Mouse (Mus musculus) gastrocnemius, adult 2 months (tissue): ENCODE data around the gene Prr22. TPM values are rescaled to one million over a fixed set of nuclear protein-coding genes. Genes with fewer than 3 reads are reported as not detected.

Source experiments
- DNase-seq: peaks from one replicate; pipeline ENCODE4 v3.0.0; 2022
- H3K27ac ChIP-seq: fragments of 200-600 bp; 2 replicates; pipeline ENCODE4 v1.8.1; 2022; ENCODE audit warnings: mild to moderate bottlenecking
- H3K4me3 ChIP-seq: fragments of 200-600 bp; 2 replicates; pipeline ENCODE4 v1.8.1; 2022; ENCODE audit warnings: mild to moderate bottlenecking, moderate library complexity
- CTCF ChIP-seq: fragments of 200-600 bp; IDR thresholded peaks from 2 replicates; pipeline ENCODE4 v1.8.1; 2022; ENCODE audit warnings: antibody characterized with exemption, mild to moderate bottlenecking, moderate library complexity
- intact Hi-C: fragments of 180-260 bp; cut with DNase I; formaldehyde crosslinking; loops from one replicate; pipeline ENCODE4 v1.15.1; 2025
- total RNA-seq, 2 experiments: library from RNA; stranded (reverse); gene quantifications; 2 replicates each; pipeline ENCODE4 v1.2.3; 2021

Prr22 gene
- total RNA-seq, 2 experiments from 2014 or later: 0.14 to 0.36 TPM

- no peak overlapping the region for H3K27ac ChIP-seq
- DNase-seq: no peak
- no peak for TF ChIP-seq CTCF
- intact Hi-C loops: no loop called here
- H3K4me3 ChIP-seq: peak overlapping the region; percentile 37
These were observed 18.5 kb upstream of the Prr22 start for GRCm38 (mm10) chr17:56751404-56752072.

GRCm38 (mm10) chr17:56753452-56753851 lies 16.6 kb upstream of the Prr22 start:
- H3K27ac ChIP-seq: no peak overlapping the region
- intact Hi-C loops: no loop called here
- H3K4me3 ChIP-seq: no peak overlapping the region
- no peak for TF ChIP-seq CTCF
- no peak for DNase-seq

- DNase-seq: no peak
- Histone ChIP-seq H3K27ac (no peak overlapping the region), H3K4me3 (no peak overlapping the region)
- intact Hi-C loops: loop anchor here (5.0 kb wide), 1 partner anchor 77 kb away; no protein-coding TSS in a partner anchor
- no peak for TF ChIP-seq CTCF
These were observed 15.5 kb upstream of the Prr22 start for GRCm38 (mm10) chr17:56754271-56755185.

GRCm38 (mm10) chr17:56756703-56757399 lies 13.2 kb upstream of the Prr22 start:
- Histone ChIP-seq H3K4me3 (peak overlapping the region; percentile 81), H3K27ac (peak overlapping the region; percentile 59)
- DNase-seq: peak; percentile 68
- TF ChIP-seq CTCF: peak; percentile 69
- intact Hi-C loops: loop anchor here (1.0 to 5.0 kb wide), 2 partner anchors 40 to 80 kb away; partner anchors contain the start of gene Ndufa11

GRCm38 (mm10) chr17:56757416-56758123 lies 12.5 kb upstream of the Prr22 start, which contains the start of gene Nrtn:
Nrtn (minus strand) TSS chr17:56757530.
- DNase-seq: peak; percentile 92
- Histone ChIP-seq H3K4me3 (peak within 1 kb of the TSS; percentile 81), H3K27ac (peak within 1 kb of the TSS; percentile 59)
- intact Hi-C loops: loop anchor here (1.0 to 5.0 kb wide), 2 partner anchors 40 to 80 kb away; partner anchors contain the start of gene Ndufa11
- no peak for TF ChIP-seq CTCF

- Histone ChIP-seq H3K4me3 (no peak overlapping the region; the same call in 1 of the 2 replicates), H3K27ac (no peak overlapping the region)
- peak; percentile 85 for DNase-seq
- intact Hi-C loops: loop anchor here (5.0 kb wide), 1 partner anchor 81 kb away; no protein-coding TSS in a partner anchor
- TF ChIP-seq CTCF: peak; percentile 78
These were observed 11.9 kb upstream of the Prr22 start for GRCm38 (mm10) chr17:56758132-56758531.

- no peak for TF ChIP-seq CTCF
- intact Hi-C loops: loop anchor here (5.0 kb wide), 1 partner anchor 82 kb away; no protein-coding TSS in a partner anchor
- H3K27ac ChIP-seq: no peak overlapping the region
- no peak for DNase-seq
- H3K4me3 ChIP-seq: no peak overlapping the region
These were observed 10.8 kb upstream of the Prr22 start for GRCm38 (mm10) chr17:56759261-56759660.

- Histone ChIP-seq H3K27ac (no peak overlapping the region), H3K4me3 (no peak overlapping the region)
- intact Hi-C loops: loop anchor here (5.0 kb wide), 1 partner anchor 149 kb away; the partner anchor contains the start of gene Rpl36
- no peak for TF ChIP-seq CTCF
- no peak for DNase-seq
These were observed 9.0 kb upstream of the Prr22 start for GRCm38 (mm10) chr17:56761077-56761476.

- Histone ChIP-seq H3K4me3 (peak overlapping the region; percentile 77), H3K27ac (peak overlapping the region; percentile 88)
- TF ChIP-seq CTCF: no peak
- DNase-seq: peak; percentile 95
- intact Hi-C loops: loop anchor here (5.0 kb wide), 1 partner anchor 150 kb away; the partner anchor contains the start of gene Rpl36
These were observed 8.0 kb upstream of the Prr22 start for GRCm38 (mm10) chr17:56761991-56762410.

- peak; percentile 97 for TF ChIP-seq CTCF
- Histone ChIP-seq H3K4me3 (peak overlapping the region; percentile 77), H3K27ac (peak overlapping the region; percentile 88)
- intact Hi-C loops: loop anchor here (5.0 kb wide), 1 partner anchor 151 kb away; the partner anchor contains the start of gene Rpl36
- DNase-seq: no peak
These were observed 7.0 kb upstream of the Prr22 start for GRCm38 (mm10) chr17:56762769-56763731.
